Mouse (Mus musculus) MEL (cell line): ENCODE results near the gene D11Wsu47e.

Source experiments
- CTCF ChIP-seq, 3 experiments: IDR thresholded peaks in 2 of 3; conservative IDR thresholded peaks in 1 of 3; 2 replicates each; pipeline ENCODE4 v1.5.1; 2011 to 2012; ENCODE audit warnings: low read length in 3 of 3, low read depth in 2 of 3, mild to moderate bottlenecking in 2 of 3, improper control_type of control experiment in 1 of 3, inconsistent platforms in 1 of 3, mixed read lengths in 1 of 3, moderate library complexity in 1 of 3; ENCODE audit not compliant: control insufficient read depth in 1 of 3, insufficient read depth in 1 of 3, poor library complexity in 1 of 3, severe bottlenecking in 1 of 3
- GATA1 ChIP-seq: IDR thresholded peaks from 2 replicates; pipeline ENCODE4 v1.6.1; 2011; ENCODE audit warnings: low read depth, low read length, improper control_type of control experiment
- POLR2A ChIP-seq, 2 experiments: IDR thresholded peaks; 2 replicates each; pipeline ENCODE4 v1.6.1; 2011 to 2012; ENCODE audit warnings: low read length in 2 of 2, mild to moderate bottlenecking in 2 of 2, control low read depth in 1 of 2, improper control_type of control experiment in 1 of 2, low read depth in 1 of 2, moderate library complexity in 1 of 2; ENCODE audit not compliant: control insufficient read depth in 1 of 2, insufficient read depth in 1 of 2, poor library complexity in 1 of 2

GRCm38 (mm10) chr11:113664279-113664678, 19.9 kb upstream of the D11Wsu47e start:
- TF ChIP-seq GATA1 (no peak), CTCF (IDR thresholded peaks at IDR 0.05 in 2 of 3, conservative IDR thresholded peaks at IDR 0.05 in 1 of 3; ENCODE audit: control insufficient read depth in 1 of 3, insufficient read depth in 1 of 3, low read depth in 2 of 3, low read length in 3 of 3, poor library complexity in 1 of 3, severe bottlenecking in 1 of 3) (no peak), POLR2A (IDR thresholded peaks at IDR 0.05; ENCODE audit: control insufficient read depth in 1 of 2, insufficient read depth in 1 of 2, low read depth in 1 of 2, low read length in 2 of 2, poor library complexity in 1 of 2) (no peak)
